Mouse (Mus musculus) frontal cortex, postnatal 25 days (tissue): ENCODE measurements at regions not wholly inside any gene's neighbourhood (a gene's known extent, or its start where the extent isn't known, plus 50 kb on each side); places are given as distances from the start of the nearest gene placed in this dataset.

Experiments
- DNase-seq, 2 experiments: peaks; one replicate each; pipeline ENCODE4 v3.0.0; 2022; ENCODE audit warnings: low spot score in 2 of 2

- no peak for DNase-seq
Measured at GRCm38 (mm10) chr6:51283916-51284706, 148.4 kb upstream of the Nfe2l3 start.

DNA sequence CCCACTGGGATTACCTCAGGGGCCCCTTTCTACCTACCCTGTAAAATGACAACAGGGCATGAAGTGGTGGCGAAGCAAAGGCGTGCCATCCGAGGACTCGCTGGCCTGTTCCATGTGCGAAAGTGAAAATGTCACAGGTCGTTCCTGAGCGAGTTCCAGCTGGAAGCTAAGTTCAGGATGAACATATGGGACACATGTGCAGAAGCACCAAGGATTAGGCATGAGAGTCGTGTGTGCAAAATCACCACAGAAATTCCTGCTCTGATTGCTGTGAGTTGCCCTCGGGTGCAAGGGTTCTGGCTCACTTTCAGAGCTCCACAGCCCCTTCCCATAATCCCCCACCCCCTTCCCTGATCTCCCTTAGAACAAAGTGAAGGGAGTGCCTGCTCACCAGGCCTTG is 147.6 kb upstream of the Nfe2l3 start:
- no peak for DNase-seq

- no peak for DNase-seq
Measured at GRCm38 (mm10) chr6:51286836-51287235, 145.6 kb upstream of the Nfe2l3 start.

- no peak for DNase-seq
Measured at GRCm38 (mm10) chr6:51287383-51287782, 145.1 kb upstream of the Nfe2l3 start.

DNA sequence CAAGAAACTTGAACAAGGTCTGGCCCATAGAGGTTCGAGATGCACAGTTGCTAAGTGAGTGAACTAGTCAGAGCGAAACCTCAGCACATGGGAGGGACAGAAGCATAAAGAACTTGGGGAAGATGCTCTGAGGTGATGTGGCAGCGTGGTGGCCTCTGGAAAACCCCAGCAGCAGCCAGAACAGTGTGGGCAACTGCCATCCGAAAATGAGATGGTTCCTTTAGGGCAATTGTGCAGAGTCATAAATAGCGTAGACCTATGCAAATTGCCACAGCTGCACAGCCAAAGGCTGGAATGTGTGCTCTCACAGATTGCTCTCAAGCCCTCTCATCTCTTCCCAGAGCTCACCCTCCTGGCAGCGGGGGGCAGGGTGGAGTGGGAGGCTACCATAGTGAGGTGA is 144.7 kb upstream of the Nfe2l3 start:
- no peak for DNase-seq

DNA sequence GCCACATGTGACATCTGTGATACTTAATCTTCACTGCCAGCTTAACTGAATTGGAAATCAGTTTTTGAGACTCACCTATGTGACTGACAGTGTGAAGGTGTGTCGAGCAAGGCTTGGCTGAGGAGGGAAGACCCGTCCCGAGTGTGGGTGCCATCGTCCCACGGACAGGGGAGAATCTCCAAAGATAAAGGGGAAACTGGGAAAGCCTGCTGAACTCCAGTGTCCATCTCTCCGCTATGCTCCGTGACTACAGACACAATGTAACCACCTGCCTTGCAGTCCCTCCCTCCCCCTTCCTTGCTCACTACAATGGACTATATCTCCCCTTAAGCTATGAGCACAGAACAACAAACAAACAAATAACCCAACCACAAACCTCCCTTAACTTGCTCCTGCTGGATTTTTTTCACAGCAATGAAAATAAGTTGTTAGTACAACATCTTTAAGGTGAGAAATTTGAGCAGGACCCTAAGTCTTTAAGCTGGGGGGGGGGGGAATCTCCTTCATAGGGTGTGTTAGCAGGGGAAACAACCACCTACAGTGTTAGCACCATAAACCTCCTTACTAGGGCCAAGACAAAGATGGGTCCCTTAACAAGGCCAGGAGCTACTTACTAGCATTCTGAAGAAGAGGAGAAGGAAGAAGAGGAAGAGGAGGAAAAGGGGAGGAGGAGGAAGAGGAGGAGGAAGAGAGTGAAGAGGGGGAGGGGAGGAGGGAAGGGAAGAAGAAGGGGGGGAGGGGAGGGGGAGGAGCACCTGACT is 144.0 kb upstream of the Nfe2l3 start:
- no peak for DNase-seq

DNA sequence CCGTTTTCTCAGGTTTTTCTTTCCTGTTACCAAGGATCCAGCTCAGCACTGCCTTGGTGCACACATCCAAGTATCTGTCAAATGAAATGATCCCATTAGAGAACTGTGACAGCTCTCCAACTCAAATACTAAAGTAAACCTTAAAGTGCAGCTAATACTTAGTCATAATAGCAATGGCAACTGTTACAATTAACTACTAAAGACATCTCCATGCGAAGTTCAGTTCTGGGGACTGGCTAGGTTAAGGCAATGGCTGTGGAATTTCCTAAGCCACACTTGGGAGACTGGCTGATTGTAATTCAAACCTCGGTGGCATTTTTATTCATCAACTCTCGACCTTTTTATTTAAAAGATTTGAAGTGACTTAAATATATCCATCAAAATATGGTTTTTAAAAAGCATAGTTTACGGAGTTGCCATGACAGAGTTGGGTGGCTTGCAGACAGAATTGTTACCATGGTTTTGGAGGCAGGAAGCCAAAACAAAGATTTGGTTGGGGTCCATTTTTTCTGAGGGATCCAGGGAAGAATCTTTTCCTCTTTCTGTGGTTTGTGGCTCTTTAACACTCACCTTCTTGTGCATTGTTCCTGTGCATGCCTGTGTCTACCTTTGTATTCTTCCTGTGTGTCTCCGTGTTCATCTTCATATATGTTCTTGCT is 143.3 kb upstream of the Nfe2l3 start:
- no peak for DNase-seq

DNA sequence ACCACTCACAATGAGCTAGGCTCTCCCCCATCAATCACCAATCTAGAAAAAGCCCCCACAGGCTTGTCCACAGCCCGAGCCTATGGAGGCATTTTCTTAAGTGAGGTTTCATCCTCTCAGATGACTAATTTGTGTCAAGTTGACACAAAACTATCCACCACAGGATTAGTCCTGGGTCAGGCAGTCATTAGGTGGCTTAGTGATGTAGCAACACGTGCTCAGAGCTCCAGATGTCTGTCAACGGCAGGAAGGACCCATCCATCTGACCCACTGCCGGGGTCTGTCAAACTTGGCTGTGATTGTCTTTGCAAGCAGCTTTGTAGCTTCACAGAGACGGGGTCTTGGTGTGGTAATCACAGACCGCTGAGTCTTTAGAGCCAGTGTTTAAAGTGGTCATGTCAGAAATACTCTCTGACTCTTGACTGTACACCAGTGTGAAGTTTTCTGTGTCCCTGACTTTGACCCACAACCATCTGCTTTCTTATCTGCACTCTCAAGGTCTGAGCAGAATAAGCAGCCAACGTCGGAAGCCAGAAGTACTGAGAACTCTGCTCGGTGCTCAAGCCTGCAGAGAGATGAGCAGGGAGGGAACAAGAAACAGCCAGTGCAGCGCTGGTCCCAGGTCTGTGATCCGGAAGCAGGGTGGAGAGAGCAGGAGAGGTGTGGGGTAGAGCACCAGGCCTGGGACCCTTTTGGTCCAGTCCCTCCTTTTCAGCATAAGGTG is 131.6 kb upstream of the Nfe2l3 start:
- no peak for DNase-seq

- DNase-seq: no peak
Measured at GRCm38 (mm10) chr6:51301831-51302230, 130.6 kb upstream of the Nfe2l3 start.

GRCm38 (mm10) chr6:51302240-51302639 is 130.2 kb upstream of the Nfe2l3 start:
- no peak for DNase-seq

- DNase-seq: no peak
Measured at GRCm38 (mm10) chr6:51318341-51318740, 114.1 kb upstream of the Nfe2l3 start.

GRCm38 (mm10) chr6:51320019-51320418 is 112.5 kb upstream of the Nfe2l3 start:
- no peak for DNase-seq

- DNase-seq: no peak
Measured at GRCm38 (mm10) chr6:51320676-51321419, 111.6 kb upstream of the Nfe2l3 start.

DNA sequence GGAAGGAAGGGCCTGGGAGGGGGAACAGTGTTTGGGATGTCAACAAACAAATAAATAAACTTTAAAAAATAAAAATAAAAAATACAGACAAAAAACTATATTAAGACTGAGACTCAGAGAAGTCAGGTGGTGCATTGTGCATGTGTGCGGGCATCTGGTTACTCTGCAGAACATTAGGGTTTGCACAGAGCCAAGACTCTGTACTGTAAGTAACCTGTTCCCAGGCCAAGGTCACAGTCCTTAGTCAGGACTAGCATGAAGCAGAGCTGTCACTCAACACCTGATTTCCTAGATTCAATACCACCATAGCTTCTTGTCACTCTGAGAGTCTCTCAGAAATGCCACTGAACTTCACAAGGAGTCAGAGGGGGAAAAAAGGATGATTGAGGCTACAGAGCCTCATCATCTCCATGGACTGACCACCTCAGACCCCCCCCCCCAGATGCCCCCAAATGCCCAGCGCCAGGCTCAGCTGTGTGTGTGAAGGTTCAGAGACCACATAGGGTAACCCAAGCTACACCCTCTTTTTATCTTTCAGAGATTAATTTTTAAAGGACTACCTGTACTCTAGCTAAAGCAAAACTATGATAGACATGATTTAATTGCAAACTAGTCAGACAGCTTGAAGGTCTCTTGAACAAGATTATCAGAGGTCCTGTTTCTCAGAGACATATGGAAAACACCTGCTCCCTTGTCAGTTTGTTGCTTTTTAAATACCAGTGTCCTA is 106.2 kb upstream of the Nfe2l3 start:
- DNase-seq: no peak

DNA sequence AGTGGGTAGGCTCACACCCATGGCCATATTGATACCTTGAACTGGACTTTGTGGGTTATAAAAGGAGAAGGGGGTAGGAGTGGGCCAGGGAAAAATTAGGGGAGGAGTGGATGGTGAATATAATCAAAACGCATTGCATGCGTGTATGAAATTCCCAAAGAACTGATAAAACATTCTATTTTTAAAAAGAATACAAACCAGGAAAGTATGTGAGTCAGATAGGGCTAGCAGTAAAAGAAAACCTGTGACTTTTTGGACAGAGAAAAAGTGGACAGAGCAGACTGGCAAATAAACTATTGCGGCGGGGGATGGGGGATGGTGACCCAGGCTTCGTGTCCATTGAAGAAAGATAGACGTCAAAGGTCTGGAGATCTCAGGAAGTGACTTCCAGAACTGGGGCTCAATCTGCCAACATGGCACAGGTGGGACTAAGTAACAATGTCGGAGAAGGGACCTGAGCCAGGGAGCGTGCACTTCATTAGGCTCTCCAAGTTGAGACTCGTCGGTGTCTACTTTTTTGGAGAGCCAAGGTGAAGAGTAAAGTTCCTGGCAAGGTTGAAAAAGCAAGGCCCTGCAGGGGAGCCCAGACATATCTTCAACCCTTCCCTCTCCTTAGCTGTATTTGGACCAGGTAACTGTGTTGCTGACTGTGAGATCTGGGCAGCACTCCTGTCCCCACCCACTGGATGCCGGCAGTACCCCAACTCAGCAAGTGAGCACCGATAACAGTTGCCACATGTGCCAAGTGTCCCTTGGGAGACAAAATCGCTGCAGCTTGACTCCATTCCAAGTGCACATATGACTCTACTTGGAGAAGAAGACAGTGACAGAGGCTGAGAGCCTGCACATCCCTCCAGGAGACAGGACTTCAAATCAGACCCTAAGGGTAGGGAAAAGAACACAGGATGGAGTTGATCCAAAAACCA is 103.1 kb upstream of the Nfe2l3 start:
- DNase-seq: no peak

DNA sequence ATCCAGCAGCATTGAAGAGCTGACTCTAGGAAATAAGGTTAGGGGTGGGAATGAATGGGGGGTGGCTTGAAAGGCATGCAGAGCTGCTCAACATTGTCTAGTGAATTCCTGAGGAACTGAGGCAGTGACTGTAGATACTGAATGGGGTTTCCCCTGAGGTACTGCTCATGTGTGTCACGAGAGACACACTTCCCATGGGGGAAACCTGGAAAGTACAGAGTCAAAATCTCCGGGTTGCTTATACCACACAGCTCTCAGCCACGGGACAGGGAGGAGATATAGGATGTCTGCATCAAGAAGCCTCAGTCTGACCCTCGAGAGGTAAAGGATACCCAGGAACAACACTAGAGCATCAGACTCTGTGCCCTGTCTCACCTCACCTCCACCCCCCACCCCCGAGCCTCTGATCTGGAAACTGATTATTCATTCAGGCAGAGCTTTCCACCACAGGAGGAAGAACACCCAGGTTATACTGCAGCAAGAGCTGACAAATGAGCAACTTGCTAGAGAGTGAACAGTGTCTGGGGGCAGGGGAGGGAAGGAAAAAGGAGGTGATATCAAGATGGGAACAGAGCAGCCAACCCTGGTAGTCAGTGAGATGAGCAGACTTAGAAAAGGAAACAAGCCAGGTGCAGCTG is 102.3 kb upstream of the Nfe2l3 start:
- DNase-seq: no peak

DNA sequence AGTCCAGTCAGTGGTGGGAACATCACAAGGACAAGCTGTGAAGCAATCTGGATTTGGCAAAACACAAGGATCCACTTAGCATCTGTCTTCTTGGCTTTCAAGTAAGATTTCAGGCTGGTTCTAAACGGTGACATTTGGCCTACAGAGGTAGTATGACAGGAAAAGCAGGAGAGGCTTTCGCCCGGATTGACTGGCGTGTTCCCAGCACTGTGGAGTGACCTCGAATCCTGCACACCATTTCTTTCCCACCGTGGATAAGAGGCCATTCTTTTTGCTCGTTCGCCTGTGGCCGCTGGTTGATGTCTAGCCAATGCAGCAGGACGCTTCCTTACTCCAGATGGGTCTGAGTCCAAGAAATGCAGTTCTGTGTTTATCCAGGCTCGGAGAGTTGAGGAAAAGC is 99.6 kb upstream of the Nfe2l3 start:
- no peak for DNase-seq

- no peak for DNase-seq
Measured at GRCm38 (mm10) chr6:51333722-51334360, 98.6 kb upstream of the Nfe2l3 start.

DNA sequence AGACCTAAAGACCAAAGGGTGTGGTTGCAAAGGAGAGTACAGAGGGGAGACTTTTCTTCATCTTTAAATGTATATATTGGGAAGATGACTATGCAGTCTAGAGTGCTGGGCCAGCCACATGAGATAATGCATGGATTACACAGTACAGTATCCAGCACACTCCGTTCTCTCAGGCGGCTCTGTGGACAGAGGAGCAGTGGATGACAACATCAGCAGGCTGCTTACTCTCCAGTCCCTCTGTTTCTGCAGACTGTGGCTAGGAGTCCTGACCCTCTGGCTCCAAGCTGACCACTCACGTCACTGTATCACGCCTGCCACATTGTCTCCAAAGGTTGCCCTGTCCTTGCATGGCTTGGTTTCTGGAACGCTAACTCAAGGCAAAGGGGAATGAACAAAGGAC is 97.2 kb upstream of the Nfe2l3 start:
- DNase-seq: no peak
